Mouse (Mus musculus) gastrocnemius, postnatal 25 days (tissue): Measurements from ENCODE around the gene Rapgef5. TPM values are rescaled to one million over a fixed set of nuclear protein-coding genes. Genes with fewer than 3 reads are reported as not detected.
A peak's percentile ranks its signal among the peaks of the same experiment; 100 is the strongest.

Experiments
- DNase-seq: peaks from one replicate; pipeline ENCODE4 v3.0.0; 2022
- total RNA-seq, 2 experiments: library from RNA; stranded (reverse); gene quantifications; 1 replicate in 1 of 2; 2 replicates in 1 of 2; pipeline ENCODE4 v1.2.3; 2021

Gene Rapgef5
- total RNA-seq, 2 experiments from 2014 or later, result 5.0 to 6.5 TPM

DNA sequence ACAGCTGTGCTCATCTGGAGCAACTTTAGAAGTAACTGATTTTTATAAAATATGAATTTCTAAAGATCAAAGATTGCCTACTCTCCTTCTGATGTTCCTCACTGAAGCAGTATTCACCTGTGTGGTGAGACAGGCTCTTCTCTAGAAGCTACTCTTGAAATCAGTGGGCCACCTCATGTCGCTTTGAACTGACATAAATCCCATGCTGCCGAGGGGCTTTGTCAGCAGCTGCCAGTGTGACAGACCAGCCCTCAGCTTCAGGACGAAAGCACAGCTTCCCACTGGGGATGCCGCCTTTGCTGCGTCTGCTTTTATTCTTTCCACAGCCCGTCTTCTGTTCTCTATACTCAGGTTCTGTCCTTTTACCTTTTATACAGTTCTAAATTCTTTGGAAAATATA, 197.3 kb downstream of the Rapgef5 start:
- no peak for DNase-seq

GRCm38 (mm10) chr12:117720794-117721747, 204.8 kb downstream of the Rapgef5 start:
- no peak for DNase-seq

GRCm38 (mm10) chr12:117721748-117722150, 205.5 kb downstream of the Rapgef5 start:
- no peak for DNase-seq

DNA sequence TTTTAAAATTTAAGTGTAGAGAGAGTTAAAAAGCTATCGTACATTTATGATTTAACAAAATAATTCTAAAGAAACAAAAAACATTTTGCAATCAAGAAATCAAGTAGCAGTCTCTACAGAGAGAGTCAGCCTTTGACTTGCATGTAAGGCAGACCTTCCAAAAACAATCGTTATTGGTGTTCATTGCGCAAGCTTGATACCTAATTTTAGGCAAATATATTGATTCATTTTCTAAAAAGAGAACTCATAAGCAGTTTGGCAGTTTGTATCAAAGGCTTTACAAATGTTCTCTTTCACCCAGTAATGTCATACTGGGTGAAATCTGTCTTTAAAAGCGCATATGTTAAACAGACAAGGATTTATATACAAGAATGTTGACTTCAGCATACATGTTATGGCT, 208.7 kb downstream of the Rapgef5 start:
- no peak for DNase-seq

GRCm38 (mm10) chr12:117727481-117728177, 211.3 kb downstream of the Rapgef5 start:
- no peak for DNase-seq

DNA sequence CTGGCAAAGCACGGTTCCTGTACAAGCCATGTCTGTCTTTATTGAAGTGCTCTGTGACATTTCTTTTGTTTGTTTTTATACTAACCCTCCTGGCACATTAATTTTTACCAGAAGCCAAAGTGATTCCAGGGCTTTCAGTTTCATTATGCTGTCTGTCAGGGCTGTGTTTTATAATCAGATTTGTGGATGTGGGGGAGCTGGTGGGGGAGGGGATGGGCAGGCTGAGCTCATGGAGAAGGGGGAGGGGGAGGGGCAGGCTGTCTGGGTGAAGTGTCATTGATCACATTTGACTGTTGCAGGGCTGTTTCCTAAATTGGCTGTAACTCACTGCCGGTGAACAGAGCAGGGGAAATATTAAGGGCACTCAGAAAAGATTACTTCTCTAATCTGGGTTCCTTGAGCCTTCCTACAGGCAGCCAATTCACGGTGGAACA, 211.9 kb downstream of the Rapgef5 start:
- no peak for DNase-seq

DNA sequence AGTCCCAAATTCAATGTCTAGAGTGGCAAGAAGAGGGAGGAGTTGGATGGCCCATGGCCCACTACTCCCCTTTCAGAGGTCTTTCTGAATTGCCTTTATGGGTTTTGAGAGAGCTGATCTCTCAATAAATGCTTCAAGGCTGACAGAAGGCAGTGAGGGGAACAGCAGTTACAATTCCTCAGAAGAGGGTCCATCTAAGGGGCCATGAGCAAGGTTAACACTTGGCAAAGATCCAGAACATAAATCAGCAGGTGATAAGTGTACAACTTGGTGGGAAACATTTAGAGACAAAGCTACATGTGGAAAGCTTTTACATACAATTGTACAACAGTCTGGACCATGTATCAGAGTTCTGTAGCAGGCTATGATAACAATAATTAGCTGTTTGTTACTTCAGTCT, 217.3 kb downstream of the Rapgef5 start:
- DNase-seq, result no peak

DNA sequence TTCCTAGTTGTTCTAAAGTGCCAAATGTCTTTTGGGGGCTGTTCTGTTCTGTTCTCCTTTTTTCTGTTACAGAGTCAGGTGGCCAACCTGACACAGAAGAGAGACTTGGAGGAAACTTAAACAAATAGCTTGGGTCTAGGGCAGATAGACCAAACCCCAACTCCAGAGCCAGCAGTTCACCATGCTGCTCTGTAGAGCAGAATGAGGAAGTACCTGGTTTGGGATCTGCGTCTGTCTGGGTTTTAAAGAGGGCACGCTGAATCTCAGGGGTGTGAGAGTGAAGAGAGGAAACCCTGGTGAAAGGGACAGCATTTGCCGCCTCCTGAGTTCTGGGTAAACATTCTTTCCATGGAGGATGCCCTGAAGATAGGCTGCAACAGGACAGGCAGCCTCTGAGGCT, 219.9 kb downstream of the Rapgef5 start:
- no peak for DNase-seq

- no peak for DNase-seq
Measured at GRCm38 (mm10) chr12:117736928-117737327, 220.6 kb downstream of the Rapgef5 start.

DNA sequence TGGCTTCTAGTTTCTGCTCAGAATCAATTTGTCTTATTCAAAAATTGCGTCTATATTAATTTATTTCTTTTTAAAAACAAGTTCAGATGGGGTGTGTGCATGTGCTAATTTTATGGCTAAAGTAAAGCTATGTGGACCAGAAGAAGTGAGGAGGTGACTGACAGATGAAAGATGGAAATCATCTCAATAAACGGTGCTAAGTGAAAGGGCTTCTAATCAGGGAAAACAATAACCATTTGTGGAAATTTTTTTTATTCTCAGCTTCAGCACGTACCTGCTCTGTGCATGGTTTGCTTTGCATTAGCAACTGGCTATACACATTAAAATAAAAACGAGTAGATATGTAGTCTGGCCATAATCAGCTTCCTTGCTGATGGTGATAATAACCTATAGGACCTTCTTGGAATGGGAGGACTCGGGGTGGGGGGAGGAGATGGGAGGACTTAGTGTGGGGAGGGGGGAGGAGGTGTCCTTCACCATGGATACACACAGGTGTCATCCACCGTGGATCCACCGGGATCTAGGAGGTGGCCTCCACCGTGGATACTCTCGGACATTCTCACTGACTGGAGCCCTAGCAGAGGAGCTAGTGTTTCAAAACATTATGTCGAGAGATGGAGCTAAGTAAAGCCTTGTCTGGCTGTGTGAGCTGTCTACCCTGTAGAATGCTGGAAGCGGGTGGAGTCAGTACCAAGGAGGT, 221.2 kb downstream of the Rapgef5 start:
- no peak for DNase-seq

DNA sequence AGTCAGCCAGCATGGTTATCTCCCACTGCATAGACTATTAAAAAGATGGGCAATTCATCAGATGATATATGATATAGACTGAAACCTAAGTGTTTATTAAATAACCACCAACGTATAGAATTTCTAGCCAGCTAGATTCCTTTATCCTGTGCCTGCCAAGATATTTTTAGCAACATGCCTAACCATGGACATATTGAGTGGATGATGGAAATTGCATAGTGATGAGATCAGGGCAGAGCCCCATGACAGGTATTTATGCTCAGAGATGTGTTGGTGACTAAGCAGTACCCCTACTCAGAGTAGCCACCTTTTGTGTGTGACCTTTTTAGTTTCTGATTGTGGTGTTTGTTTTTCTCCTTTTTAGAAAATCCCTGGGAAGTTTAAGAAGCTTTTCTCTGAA, 226.2 kb downstream of the Rapgef5 start:
- DNase-seq, result no peak

DNA sequence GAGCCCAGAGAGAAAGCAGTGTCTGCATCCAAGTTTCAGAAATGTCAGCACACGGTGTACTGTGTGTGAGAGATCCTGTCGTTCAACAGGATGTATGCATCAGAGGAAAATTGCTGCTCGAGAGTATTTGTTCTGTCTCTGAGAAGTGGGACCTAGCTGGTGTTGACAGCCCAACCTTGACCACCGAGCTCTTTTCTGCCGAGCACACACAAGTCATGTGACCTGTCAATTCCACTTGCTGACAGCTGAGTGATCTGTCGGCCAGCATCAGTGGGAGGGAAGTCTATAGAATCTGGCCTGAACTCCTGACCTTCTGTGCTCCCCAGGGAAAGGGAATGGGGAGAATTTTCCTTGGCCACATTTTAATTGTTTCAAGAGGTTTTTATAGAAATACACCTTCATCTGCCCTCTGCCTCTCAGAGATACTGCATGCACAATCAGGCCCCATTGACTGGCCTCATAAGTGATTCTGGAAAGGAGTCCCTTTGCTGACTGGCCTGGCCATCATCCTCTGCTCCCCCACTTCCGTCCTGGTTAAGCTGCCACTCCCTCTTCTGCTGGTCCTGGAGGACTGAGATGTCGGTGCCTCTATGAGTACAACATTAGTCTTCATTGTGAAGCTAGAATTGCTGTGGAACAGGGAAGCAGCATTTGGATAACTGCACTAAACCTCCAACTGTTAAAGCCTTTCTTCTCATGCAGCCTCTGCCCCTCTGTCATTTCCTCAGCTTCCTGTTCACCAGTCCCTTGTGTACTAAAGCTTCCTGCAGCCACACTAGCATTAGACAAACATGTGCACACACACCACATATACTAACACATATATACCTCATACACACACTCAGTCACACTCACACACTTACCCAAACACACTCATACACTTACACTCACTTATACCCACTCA, 228.6 kb downstream of the Rapgef5 start:
- DNase-seq, result no peak

GRCm38 (mm10) chr12:117746611-117747010, 230.3 kb downstream of the Rapgef5 start:
- DNase-seq, result no peak

DNA sequence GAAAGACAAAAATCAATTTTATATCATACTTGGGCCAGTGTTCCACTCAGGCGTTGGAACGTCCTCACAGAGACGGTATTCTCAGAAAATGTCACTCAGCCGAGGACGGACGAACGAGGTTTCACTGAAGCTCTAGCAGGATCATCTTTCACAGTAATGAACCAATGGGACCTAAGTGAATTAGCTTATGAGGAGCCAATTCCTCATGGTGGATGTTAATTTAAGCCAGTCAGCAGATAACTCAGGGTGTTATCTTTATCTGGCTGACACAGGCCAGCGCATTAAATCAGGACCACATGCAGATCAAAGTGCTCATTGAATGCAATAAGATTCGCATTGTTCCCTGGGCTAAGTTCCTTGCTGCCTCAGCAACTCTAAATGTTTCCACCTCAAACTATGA, 234.8 kb downstream of the Rapgef5 start:
- DNase-seq, result no peak

- DNase-seq, result peak; percentile 45
Measured at GRCm38 (mm10) chr12:117751520-117752383, 235.5 kb downstream of the Rapgef5 start.

DNA sequence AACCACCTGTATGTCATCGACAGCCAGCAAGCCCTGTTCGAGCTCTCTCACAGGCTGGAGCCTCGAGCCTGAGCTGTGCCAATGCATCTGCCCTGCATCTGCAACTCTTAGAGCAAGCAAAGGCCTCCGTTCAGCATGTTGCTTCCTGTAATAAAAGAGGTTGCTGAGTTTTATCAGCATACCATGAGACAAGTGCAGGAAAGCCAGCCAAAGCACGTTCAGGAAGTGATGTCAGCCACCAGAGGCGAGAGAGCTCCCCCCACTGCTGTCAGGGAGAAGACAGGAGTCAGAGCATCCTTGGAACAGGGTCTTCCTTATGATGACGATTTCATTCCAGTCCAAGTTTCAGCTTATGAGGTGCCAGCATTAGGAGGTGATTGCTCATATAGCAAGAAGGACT, 239.7 kb downstream of the Rapgef5 start:
- no peak for DNase-seq

DNA sequence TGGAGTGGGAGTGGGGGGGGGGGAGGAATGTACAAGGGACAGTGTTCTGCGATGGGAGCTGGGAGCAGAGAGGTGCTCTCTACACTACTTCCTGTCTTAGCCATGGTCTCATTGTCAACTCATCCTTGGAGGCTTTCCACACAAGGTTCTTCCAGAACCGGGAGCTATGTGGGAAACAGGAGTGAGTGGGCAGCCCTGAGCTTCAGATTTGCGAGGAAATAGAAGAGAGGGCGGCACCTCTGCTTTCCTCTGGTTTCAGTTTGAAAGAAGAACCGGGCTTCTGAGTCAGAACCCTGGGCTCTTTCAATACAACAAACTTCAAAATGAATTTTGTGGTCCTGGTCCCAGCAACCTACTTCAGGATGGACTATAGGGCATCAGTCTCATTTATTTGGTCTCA, 244.1 kb downstream of the Rapgef5 start:
- no peak for DNase-seq

DNA sequence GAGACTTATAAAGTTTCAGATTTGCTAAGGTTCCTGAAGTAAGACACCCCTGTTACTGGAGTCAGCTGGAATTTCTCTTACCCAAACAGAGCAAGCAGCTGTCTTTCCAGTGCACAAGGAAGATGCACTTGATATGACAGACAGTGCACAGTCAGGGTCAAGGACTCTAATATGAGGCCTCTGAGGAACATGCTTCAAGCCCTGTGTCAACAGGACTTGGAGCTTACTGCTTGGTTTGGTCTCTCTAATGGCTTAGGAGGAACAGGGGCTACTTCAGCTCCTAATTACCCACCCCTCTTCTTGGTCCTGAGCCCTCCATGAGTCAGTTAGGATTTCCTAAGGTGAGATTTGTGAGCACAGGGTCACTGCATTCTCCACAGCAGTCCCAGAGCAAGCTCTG, 244.6 kb downstream of the Rapgef5 start:
- DNase-seq, result no peak

DNA sequence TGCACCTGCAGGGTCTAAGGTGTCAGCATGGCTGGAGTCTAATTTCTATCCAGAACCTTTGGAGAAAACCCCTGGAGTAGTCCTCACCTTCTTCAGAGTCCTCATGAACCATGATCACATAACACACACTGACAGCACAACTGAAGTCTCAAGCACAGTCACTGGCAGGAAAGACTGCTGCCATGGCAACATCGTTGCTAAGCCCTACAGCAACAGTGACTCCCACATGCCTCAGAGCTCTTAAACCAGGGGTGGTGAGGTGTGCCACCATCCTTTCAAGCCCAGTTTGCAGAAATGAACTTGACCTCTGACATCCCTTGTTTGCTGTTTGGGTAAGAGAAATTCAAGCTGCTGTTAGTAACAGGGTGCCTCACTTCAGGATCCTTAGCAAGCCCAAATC, 245.4 kb downstream of the Rapgef5 start:
- no peak for DNase-seq

DNA sequence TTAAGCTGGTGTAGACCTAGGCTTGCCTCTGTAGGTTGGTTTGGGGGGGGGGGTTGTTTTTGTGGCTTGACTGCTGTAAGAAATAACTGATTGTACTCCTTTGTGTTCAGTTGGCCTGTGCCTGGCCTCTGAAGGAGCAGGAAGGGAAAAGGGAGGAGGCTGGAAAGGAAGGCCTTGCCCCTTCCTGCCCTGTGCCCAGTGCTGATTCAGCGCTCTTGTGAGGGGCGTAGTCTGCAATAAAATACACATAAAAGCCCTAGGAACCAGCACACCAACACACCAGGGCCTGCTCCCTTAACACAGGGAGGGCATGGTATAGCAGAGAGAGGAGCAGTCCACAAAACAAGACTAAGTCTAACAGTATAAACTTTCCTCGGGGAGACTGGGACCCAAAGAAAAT, 247.0 kb downstream of the Rapgef5 start:
- no peak for DNase-seq

- peak; percentile 29 for DNase-seq
Measured at GRCm38 (mm10) chr12:117764839-117765238, 248.6 kb downstream of the Rapgef5 start.
